Mouse (Mus musculus): ENCODE data around the gene C2cd4d.

DNA sequence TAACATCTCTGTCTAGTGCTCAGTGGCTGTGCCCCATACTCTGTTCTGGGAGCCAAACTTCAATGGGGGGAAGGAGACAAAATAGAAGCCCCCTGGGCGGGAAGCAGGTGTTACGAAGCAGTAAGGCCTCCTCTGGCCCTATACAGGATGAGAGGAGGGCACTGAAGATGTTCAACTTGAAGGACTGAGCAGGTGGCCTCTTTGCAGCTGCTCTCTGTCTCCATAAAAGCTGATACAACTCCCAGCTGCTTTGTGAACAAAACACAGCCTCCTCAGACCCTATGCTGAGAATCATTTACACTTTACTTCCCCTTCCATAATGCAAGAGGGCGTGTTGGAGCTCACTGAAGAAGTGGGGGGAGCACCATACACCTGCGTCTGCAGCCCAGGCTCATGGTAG is 24.4 kb downstream of the C2cd4d start:
- TF ChIP-seq EP300 (IDR thresholded peaks at IDR 0.05; ENCODE audit: low read depth): no peak
- no peak for TF ChIP-seq CTCF (IDR thresholded peaks at IDR 0.05; ENCODE audit: low read depth)

Data from liver, postnatal 0 days (tissue).